Mouse (Mus musculus): ENCODE results near the gene Ovca2. TPM values are rescaled to one million over a fixed set of nuclear protein-coding genes. Genes with fewer than 3 reads are reported as not detected.

The Ovca2 gene
- polyA plus RNA-seq, 1 experiment from 2014 or later: 24.6 TPM

GRCm38 (mm10) chr11:75212876-75213275 lies 34.2 kb upstream of the Ovca2 start:
- Histone ChIP-seq H3K4me3 (ENCODE audit: low read depth, low read length) (no peak overlapping the region), H3K27me3 (replicated peaks; ENCODE audit: control insufficient read depth, insufficient read depth, low read length) (no peaks in the 10 kb centered on the region), H3K9ac (ENCODE audit: low read length) (no peak overlapping the region), H3K4me2 (ENCODE audit: low read length) (no peak overlapping the region), H3K4me1 (ENCODE audit: control insufficient read depth, insufficient read depth, low read length) (peaks cover 12% of the 10 kb centered on the region), H3K9me3 (replicated peaks; ENCODE audit: control insufficient read depth, low read length) (no peaks in the 10 kb centered on the region), H3K27ac (ENCODE audit: low read depth, low read length) (no peak overlapping the region), H3K36me3 (ENCODE audit: control insufficient read depth, insufficient read depth, low read length) (no peaks in the 10 kb centered on the region)
- WGBS: 43% methylated on average over 3 of the region's 3 CpGs
- ATAC-seq (peak; percentile 25; the same call in 1 of the 2 replicates), DNase-seq (ENCODE audit: low spot score) (no peak)

- Histone ChIP-seq H3K4me1 (ENCODE audit: control insufficient read depth, insufficient read depth, low read length) (peaks cover 12% of the 10 kb centered on the region), H3K9ac (ENCODE audit: low read length) (no peak overlapping the region)
- no peak for ATAC-seq
Measured at GRCm38 (mm10) chr11:75212031-75212667, 33.5 kb upstream of the Ovca2 start.

GRCm38 (mm10) chr11:75210755-75211154 lies 32.1 kb upstream of the Ovca2 start:
- no peak overlapping the region for H3K27ac ChIP-seq (ENCODE audit: low read depth, low read length)
- no peak overlapping the region for H3K4me3 ChIP-seq (ENCODE audit: low read depth, low read length)
- H3K27me3 ChIP-seq (replicated peaks; ENCODE audit: control insufficient read depth, insufficient read depth, low read length): no peaks in the 10 kb centered on the region
- ATAC-seq (no peak), DNase-seq (ENCODE audit: low spot score) (no peak)
- H3K9ac ChIP-seq (ENCODE audit: low read length): no peak overlapping the region
- H3K9me3 ChIP-seq (replicated peaks; ENCODE audit: control insufficient read depth, low read length): no peaks in the 10 kb centered on the region
- H3K4me1 ChIP-seq (ENCODE audit: control insufficient read depth, insufficient read depth, low read length): peaks cover 12% of the 10 kb centered on the region
- 28% methylated on average over 6 of the region's 6 CpGs for WGBS
- H3K4me2 ChIP-seq (ENCODE audit: low read length): no peak overlapping the region
- no peaks in the 10 kb centered on the region for H3K36me3 ChIP-seq (ENCODE audit: control insufficient read depth, insufficient read depth, low read length)

More at GRCm38 (mm10) chr11:75212031-75212667, 33.5 kb upstream of the Ovca2 start:
- H3K27ac ChIP-seq (ENCODE audit: low read depth, low read length): 0 out of 2 replicates have a peak overlapping the region, but pooled peaks have one; percentile 44
- H3K4me3 ChIP-seq (ENCODE audit: low read depth, low read length): no peak overlapping the region
- H3K36me3 ChIP-seq (ENCODE audit: control insufficient read depth, insufficient read depth, low read length): no peaks in the 10 kb centered on the region
- DNase-seq (ENCODE audit: low spot score): no peak
- H3K4me2 ChIP-seq (ENCODE audit: low read length): no peak overlapping the region
- H3K9me3 ChIP-seq (replicated peaks; ENCODE audit: control insufficient read depth, low read length): no peaks in the 10 kb centered on the region
- 39% methylated on average over 8 of the region's 8 CpGs for WGBS
- H3K27me3 ChIP-seq (replicated peaks; ENCODE audit: control insufficient read depth, insufficient read depth, low read length): no peaks in the 10 kb centered on the region

GRCm38 (mm10) chr11:75210093-75210492 lies 31.5 kb upstream of the Ovca2 start:
- DNase-seq (ENCODE audit: low spot score): no peak
- 53% methylated on average over 4 of the region's 4 CpGs for WGBS

GRCm38 (mm10) chr11:75209363-75209762 lies 30.7 kb upstream of the Ovca2 start:
- Histone ChIP-seq H3K9ac (ENCODE audit: low read length) (no peak overlapping the region), H3K9me3 (replicated peaks; ENCODE audit: control insufficient read depth, low read length) (no peaks in the 10 kb centered on the region), H3K36me3 (ENCODE audit: control insufficient read depth, insufficient read depth, low read length) (no peaks in the 10 kb centered on the region), H3K4me3 (ENCODE audit: low read depth, low read length) (no peak overlapping the region), H3K4me2 (ENCODE audit: low read length) (no peak overlapping the region), H3K4me1 (ENCODE audit: control insufficient read depth, insufficient read depth, low read length) (peaks cover 12% of the 10 kb centered on the region), H3K27ac (ENCODE audit: low read depth, low read length) (no peak overlapping the region), H3K27me3 (replicated peaks; ENCODE audit: control insufficient read depth, insufficient read depth, low read length) (no peaks in the 10 kb centered on the region)
- ATAC-seq (no peak), DNase-seq (ENCODE audit: low spot score) (no peak)
- 64% methylated on average over 4 of the region's 4 CpGs for WGBS

More at GRCm38 (mm10) chr11:75210093-75210492, 31.5 kb upstream of the Ovca2 start:
- Histone ChIP-seq H3K36me3 (ENCODE audit: control insufficient read depth, insufficient read depth, low read length) (no peaks in the 10 kb centered on the region), H3K9ac (ENCODE audit: low read length) (no peak overlapping the region), H3K4me2 (ENCODE audit: low read length) (no peak overlapping the region), H3K27ac (ENCODE audit: low read depth, low read length) (no peak overlapping the region), H3K27me3 (replicated peaks; ENCODE audit: control insufficient read depth, insufficient read depth, low read length) (no peaks in the 10 kb centered on the region), H3K9me3 (replicated peaks; ENCODE audit: control insufficient read depth, low read length) (no peaks in the 10 kb centered on the region), H3K4me3 (ENCODE audit: low read depth, low read length) (no peak overlapping the region), H3K4me1 (ENCODE audit: control insufficient read depth, insufficient read depth, low read length) (peaks cover 12% of the 10 kb centered on the region)
- no peak for ATAC-seq

GRCm38 (mm10) chr11:75206347-75206746 lies 27.7 kb upstream of the Ovca2 start:
- Histone ChIP-seq H3K27me3 (replicated peaks; ENCODE audit: control insufficient read depth, insufficient read depth, low read length) (no peaks in the 10 kb centered on the region), H3K4me2 (ENCODE audit: low read length) (no peak overlapping the region), H3K9me3 (replicated peaks; ENCODE audit: control insufficient read depth, low read length) (no peaks in the 10 kb centered on the region), H3K4me1 (ENCODE audit: control insufficient read depth, insufficient read depth, low read length) (no peaks in the 10 kb centered on the region), H3K36me3 (ENCODE audit: control insufficient read depth, insufficient read depth, low read length) (no peaks in the 10 kb centered on the region), H3K4me3 (ENCODE audit: low read depth, low read length) (no peak overlapping the region), H3K9ac (ENCODE audit: low read length) (no peak overlapping the region), H3K27ac (ENCODE audit: low read depth, low read length) (no peak overlapping the region)
- ATAC-seq (no peak), DNase-seq (ENCODE audit: low spot score) (no peak)
- WGBS: 84% methylated on average over 4 of the region's 4 CpGs

GRCm38 (mm10) chr11:75204472-75204871 lies 25.8 kb upstream of the Ovca2 start:
- no peak for ATAC-seq
- no peak overlapping the region for H3K4me3 ChIP-seq (ENCODE audit: low read depth, low read length)
- DNase-seq (ENCODE audit: low spot score): no peak
- H3K4me1 ChIP-seq (ENCODE audit: control insufficient read depth, insufficient read depth, low read length): no peaks in the 10 kb centered on the region
- no peaks in the 10 kb centered on the region for H3K36me3 ChIP-seq (ENCODE audit: control insufficient read depth, insufficient read depth, low read length)
- H3K27me3 ChIP-seq (replicated peaks; ENCODE audit: control insufficient read depth, insufficient read depth, low read length): no peaks in the 10 kb centered on the region
- 24% methylated on average over 9 of the region's 9 CpGs for WGBS
- no peaks in the 10 kb centered on the region for H3K9me3 ChIP-seq (replicated peaks; ENCODE audit: control insufficient read depth, low read length)
- H3K4me2 ChIP-seq (ENCODE audit: low read length): no peak overlapping the region
- no peak overlapping the region for H3K27ac ChIP-seq (ENCODE audit: low read depth, low read length)
- no peak overlapping the region for H3K9ac ChIP-seq (ENCODE audit: low read length)

- WGBS: 90% methylated on average over 4 of the region's 4 CpGs
- no peak for ATAC-seq
- no peak overlapping the region for H3K27ac ChIP-seq (ENCODE audit: low read depth, low read length)
Measured at GRCm38 (mm10) chr11:75203926-75204325, 25.3 kb upstream of the Ovca2 start.

GRCm38 (mm10) chr11:75201721-75202120 lies 23.1 kb upstream of the Ovca2 start:
- Histone ChIP-seq H3K4me1 (ENCODE audit: control insufficient read depth, insufficient read depth, low read length) (no peaks in the 10 kb centered on the region), H3K36me3 (ENCODE audit: control insufficient read depth, insufficient read depth, low read length) (no peaks in the 10 kb centered on the region), H3K4me3 (ENCODE audit: low read depth, low read length) (no peak overlapping the region), H3K9ac (ENCODE audit: low read length) (no peak overlapping the region), H3K4me2 (ENCODE audit: low read length) (no peak overlapping the region), H3K27me3 (replicated peaks; ENCODE audit: control insufficient read depth, insufficient read depth, low read length) (peaks cover 5% of the 10 kb centered on the region), H3K9me3 (replicated peaks; ENCODE audit: control insufficient read depth, low read length) (no peaks in the 10 kb centered on the region), H3K27ac (ENCODE audit: low read depth, low read length) (no peak overlapping the region)
- ATAC-seq: no peak
- no peak for DNase-seq (ENCODE audit: low spot score)
- WGBS: 81% methylated on average over 8 of the region's 8 CpGs

More at GRCm38 (mm10) chr11:75203926-75204325, 25.3 kb upstream of the Ovca2 start:
- no peak for DNase-seq (ENCODE audit: low spot score)
- no peak overlapping the region for H3K4me2 ChIP-seq (ENCODE audit: low read length)
- H3K9me3 ChIP-seq (replicated peaks; ENCODE audit: control insufficient read depth, low read length): no peaks in the 10 kb centered on the region
- H3K36me3 ChIP-seq (ENCODE audit: control insufficient read depth, insufficient read depth, low read length): no peaks in the 10 kb centered on the region
- H3K4me1 ChIP-seq (ENCODE audit: control insufficient read depth, insufficient read depth, low read length): no peaks in the 10 kb centered on the region
- H3K9ac ChIP-seq (ENCODE audit: low read length): no peak overlapping the region
- no peaks in the 10 kb centered on the region for H3K27me3 ChIP-seq (replicated peaks; ENCODE audit: control insufficient read depth, insufficient read depth, low read length)
- no peak overlapping the region for H3K4me3 ChIP-seq (ENCODE audit: low read depth, low read length)

Data from forebrain, embryonic 14.5 days (tissue).